Mouse (Mus musculus): ENCODE measurements around the gene Hsd17b2. TPM values are rescaled to one million over a fixed set of nuclear protein-coding genes. Genes with fewer than 3 reads are reported as not detected.

Gene Hsd17b2
- polyA plus RNA-seq (2016; fragmentation: Nextera tagmentation; extraction: Ambion mirVana): not detected in 2 replicates

GRCm38 (mm10) chr8:117701859-117702258 lies at the start of gene Hsd17b2:
TSS of gene Hsd17b2 (plus strand) at chr8:117701904.
- no peaks in the 10 kb centered on the region for H3K9me3 ChIP-seq
- H3K27ac ChIP-seq (replicated peaks): no peak within 1 kb of the TSS; the same call in 1 of the 2 replicates
- H3K36me3 ChIP-seq (replicated peaks): no peaks in the 10 kb centered on the region
- WGBS: 47% methylated on average over 13 of the region's 13 CpGs
- peaks cover 17% of the 10 kb centered on the region for H3K4me1 ChIP-seq
- no peak within 1 kb of the TSS for H3K4me3 ChIP-seq
- no peaks in the 10 kb centered on the region for H3K27me3 ChIP-seq (replicated peaks; ENCODE audit: low read depth, poor library complexity, severe bottlenecking)
- DNase-seq (ENCODE audit: low spot score): peak; percentile 22

GRCm38 (mm10) chr8:117652318-117652717 lies 49.4 kb upstream of the Hsd17b2 start:
- WGBS: 96% methylated on average over 1 of the region's 1 CpGs
- Histone ChIP-seq H3K27me3 (replicated peaks; ENCODE audit: low read depth, poor library complexity, severe bottlenecking) (no peaks in the 10 kb centered on the region), H3K4me3 (no peak overlapping the region), H3K36me3 (replicated peaks) (no peaks in the 10 kb centered on the region), H3K27ac (replicated peaks) (no peak overlapping the region), H3K4me1 (no peaks in the 10 kb centered on the region), H3K9me3 (peaks cover 5% of the 10 kb centered on the region; the same call in 1 of the 2 replicates)
- DNase-seq (ENCODE audit: low spot score): no peak

- no peaks in the 10 kb centered on the region for H3K36me3 ChIP-seq (replicated peaks)
- H3K9me3 ChIP-seq: no peaks in the 10 kb centered on the region
- no peak overlapping the region for H3K4me3 ChIP-seq
- H3K27me3 ChIP-seq (replicated peaks; ENCODE audit: low read depth, poor library complexity, severe bottlenecking): no peaks in the 10 kb centered on the region
- WGBS: 76% methylated on average over 7 of the region's 7 CpGs
- H3K4me1 ChIP-seq: peaks cover 13% of the 10 kb centered on the region
- H3K27ac ChIP-seq (replicated peaks): no peak overlapping the region
- DNase-seq (ENCODE audit: low spot score): no peak
Measured at GRCm38 (mm10) chr8:117658990-117659389, 42.7 kb upstream of the Hsd17b2 start.

DNA sequence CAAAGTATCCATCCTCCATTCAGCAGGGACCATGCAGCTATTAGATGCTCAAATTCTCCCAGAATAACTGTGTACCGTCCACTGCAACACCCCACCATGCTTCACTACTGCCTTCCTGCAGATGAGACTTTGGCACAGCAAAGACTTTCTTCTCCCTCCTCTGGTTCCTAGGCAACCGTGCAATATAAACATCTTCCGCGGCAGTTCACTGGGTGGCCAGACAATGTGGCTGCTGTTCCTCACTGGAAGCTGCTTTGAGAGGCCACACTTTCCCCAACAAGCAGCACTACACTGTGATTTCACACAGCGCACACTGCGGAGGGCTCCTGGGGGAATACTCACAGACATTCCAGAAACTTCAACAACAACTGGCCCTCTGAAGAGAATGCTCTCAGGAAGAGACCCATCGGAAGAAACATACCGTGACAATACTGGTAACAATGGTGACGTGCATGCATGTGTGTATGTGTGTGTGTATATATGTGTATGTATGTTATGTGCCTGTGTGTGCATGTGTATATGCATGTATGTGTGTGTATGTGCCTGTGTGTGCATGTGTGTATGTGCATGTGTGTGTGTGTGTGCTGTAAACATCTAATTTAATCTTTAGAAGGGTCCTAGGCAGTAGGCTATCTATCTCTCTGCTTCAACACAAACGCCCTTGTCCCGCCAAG lies 41.2 kb upstream of the Hsd17b2 start:
- DNase-seq (ENCODE audit: low spot score): peak; percentile 76
- no peaks in the 10 kb centered on the region for H3K27me3 ChIP-seq (replicated peaks; ENCODE audit: low read depth, poor library complexity, severe bottlenecking)
- peak overlapping the region; percentile 66 for H3K27ac ChIP-seq (replicated peaks)
- H3K36me3 ChIP-seq (replicated peaks): no peaks in the 10 kb centered on the region
- WGBS: 34% methylated on average over 11 of the region's 11 CpGs
- no peaks in the 10 kb centered on the region for H3K9me3 ChIP-seq
- no peak overlapping the region for H3K4me3 ChIP-seq
- H3K4me1 ChIP-seq: peaks cover 13% of the 10 kb centered on the region

DNA sequence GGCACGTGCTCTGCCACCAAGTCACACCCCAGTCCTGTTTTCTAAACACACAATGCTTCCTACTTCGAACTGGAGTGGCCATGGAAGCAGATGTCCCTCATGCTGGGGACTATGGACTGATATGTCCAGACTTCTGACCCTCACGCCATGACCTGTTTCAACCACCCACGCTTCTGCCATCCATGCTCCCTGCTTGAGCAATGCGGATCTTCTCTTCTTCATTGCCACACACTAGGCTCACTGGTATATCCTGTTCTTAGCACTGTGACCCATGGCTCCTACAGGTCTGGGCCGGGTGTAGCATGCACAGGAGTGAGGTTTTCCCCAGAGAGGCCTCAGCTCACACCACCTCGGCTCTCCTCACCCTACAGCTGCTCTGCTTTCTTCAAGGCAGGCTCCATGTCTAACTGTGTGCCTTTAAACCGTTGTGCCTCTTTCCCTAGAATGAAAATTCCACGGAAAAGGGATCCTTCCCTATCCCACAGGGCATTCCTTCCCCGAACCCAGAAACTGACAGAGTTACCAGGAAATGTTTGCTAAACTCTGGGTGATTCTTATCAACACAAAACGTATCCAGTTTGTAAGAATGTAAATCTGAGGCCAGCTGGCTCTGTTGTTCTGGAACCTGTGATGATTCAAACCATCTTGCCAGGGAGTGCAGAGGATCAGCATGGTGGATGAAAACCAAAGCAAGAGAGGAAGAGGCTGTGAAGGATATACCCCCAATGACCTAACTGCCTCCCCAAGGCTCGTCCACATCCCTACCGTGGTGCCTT lies 34.2 kb upstream of the Hsd17b2 start:
- Histone ChIP-seq H3K4me1 (peaks cover 18% of the 10 kb centered on the region), H3K27ac (replicated peaks) (no peak overlapping the region), H3K36me3 (replicated peaks) (no peaks in the 10 kb centered on the region), H3K27me3 (replicated peaks; ENCODE audit: low read depth, poor library complexity, severe bottlenecking) (peaks cover 9% of the 10 kb centered on the region; the same call in 1 of the 2 replicates), H3K4me3 (no peak overlapping the region), H3K9me3 (no peaks in the 10 kb centered on the region)
- DNase-seq (ENCODE audit: low spot score): no peak
- WGBS: 84% methylated on average over 13 of the region's 13 CpGs

DNA sequence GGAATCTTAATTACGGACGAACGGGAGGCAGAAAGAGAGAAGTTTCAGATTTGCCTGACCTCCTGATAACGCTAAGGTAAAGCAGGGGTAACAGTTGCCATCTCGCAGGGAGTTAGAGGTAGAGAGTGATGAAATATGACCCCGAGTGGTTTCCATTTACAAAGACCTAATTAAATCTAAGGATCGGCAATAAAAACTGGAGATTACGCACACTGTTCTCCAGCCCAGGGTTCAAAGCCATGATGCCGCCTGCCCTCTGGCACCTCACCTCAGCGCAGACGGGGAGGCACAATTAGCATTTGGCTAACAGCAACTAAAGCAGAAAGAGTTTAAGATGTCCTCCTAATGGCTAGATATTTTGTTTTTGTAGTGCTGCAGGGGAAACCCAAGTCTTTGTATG lies 31.2 kb upstream of the Hsd17b2 start:
- peak overlapping the region; percentile 23; the same call in 1 of the 2 replicates for H3K4me3 ChIP-seq
- no peaks in the 10 kb centered on the region for H3K9me3 ChIP-seq
- H3K27ac ChIP-seq (replicated peaks): no peak overlapping the region
- WGBS: 19% methylated on average over 11 of the region's 11 CpGs
- H3K36me3 ChIP-seq (replicated peaks): no peaks in the 10 kb centered on the region
- peak; percentile 52 for DNase-seq (ENCODE audit: low spot score)
- H3K27me3 ChIP-seq (replicated peaks; ENCODE audit: low read depth, poor library complexity, severe bottlenecking): peaks cover 10% of the 10 kb centered on the region; the same call in 1 of the 2 replicates
- H3K4me1 ChIP-seq: peaks cover 24% of the 10 kb centered on the region

DNA sequence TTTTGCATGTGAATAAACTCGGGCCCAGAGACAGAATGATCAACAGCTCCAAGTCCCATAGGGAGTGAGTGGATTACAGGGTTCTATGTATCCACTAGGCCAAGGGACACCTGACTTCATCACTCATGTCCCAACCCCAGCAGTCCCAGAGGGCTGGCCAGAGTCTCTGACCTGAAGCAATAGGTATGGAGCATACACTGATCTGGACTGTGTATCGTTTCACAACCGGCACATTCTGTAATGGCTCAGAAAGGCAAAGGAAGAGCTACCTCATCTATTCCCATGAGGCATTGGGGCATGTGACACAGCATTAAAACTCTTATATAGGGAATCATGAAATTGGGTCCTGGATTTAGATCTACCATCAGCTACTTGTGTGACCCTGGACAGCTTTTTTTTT lies 29.1 kb upstream of the Hsd17b2 start:
- Histone ChIP-seq H3K4me3 (no peak overlapping the region), H3K27ac (replicated peaks) (no peak overlapping the region), H3K4me1 (peaks cover 24% of the 10 kb centered on the region), H3K27me3 (replicated peaks; ENCODE audit: low read depth, poor library complexity, severe bottlenecking) (peaks cover 10% of the 10 kb centered on the region; the same call in 1 of the 2 replicates), H3K9me3 (no peaks in the 10 kb centered on the region), H3K36me3 (replicated peaks) (no peaks in the 10 kb centered on the region)
- 87% methylated on average over 3 of the region's 3 CpGs for WGBS
- no peak for DNase-seq (ENCODE audit: low spot score)

GRCm38 (mm10) chr8:117673430-117673830 lies 28.3 kb upstream of the Hsd17b2 start, which contains the start of gene Sdr42e1:
TSS of gene Sdr42e1 (minus strand) at chr8:117673689.
- Histone ChIP-seq H3K27me3 (replicated peaks; ENCODE audit: low read depth, poor library complexity, severe bottlenecking) (peaks cover 10% of the 10 kb centered on the region; the same call in 1 of the 2 replicates), H3K9me3 (no peaks in the 10 kb centered on the region), H3K4me3 (peak within 1 kb of the TSS; percentile 61), H3K36me3 (replicated peaks) (no peaks in the 10 kb centered on the region), H3K27ac (replicated peaks) (peak within 1 kb of the TSS; percentile 19; the same call in 1 of the 2 replicates), H3K4me1 (peaks cover 24% of the 10 kb centered on the region)
- DNase-seq (ENCODE audit: low spot score): peak; percentile 54
- 14% methylated on average over 17 of the region's 17 CpGs for WGBS

DNA sequence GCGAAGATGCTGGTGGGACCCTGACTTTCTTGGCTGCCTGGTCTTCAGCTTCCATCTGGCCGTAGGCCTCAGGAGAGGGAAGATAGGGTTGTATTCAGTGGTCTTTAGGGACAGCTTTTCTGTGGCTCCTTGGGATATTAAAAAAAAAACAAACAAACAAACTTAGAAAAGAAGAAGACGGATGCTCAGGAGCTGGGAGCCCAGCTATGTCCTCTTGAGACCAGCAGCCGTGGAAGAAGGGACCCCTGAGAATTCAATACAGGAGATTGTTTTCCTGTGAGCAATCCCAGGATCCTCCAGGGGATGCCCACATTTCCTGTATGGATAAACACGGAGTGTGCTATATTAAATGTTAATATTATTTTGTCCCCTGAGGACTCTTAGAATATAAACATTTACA lies 26.5 kb upstream of the Hsd17b2 start:
- no peak for DNase-seq (ENCODE audit: low spot score)
- Histone ChIP-seq H3K9me3 (no peaks in the 10 kb centered on the region), H3K4me1 (peaks cover 15% of the 10 kb centered on the region), H3K36me3 (replicated peaks) (no peaks in the 10 kb centered on the region), H3K27me3 (replicated peaks; ENCODE audit: low read depth, poor library complexity, severe bottlenecking) (peaks cover 10% of the 10 kb centered on the region; the same call in 1 of the 2 replicates), H3K27ac (replicated peaks) (no peak overlapping the region), H3K4me3 (no peak overlapping the region)
- WGBS: 72% methylated on average over 5 of the region's 5 CpGs

- no peaks in the 10 kb centered on the region for H3K9me3 ChIP-seq
- H3K27ac ChIP-seq (replicated peaks): no peak overlapping the region
- WGBS: 79% methylated on average over 9 of the region's 9 CpGs
- peaks cover 10% of the 10 kb centered on the region; the same call in 1 of the 2 replicates for H3K27me3 ChIP-seq (replicated peaks; ENCODE audit: low read depth, poor library complexity, severe bottlenecking)
- DNase-seq (ENCODE audit: low spot score): no peak
- no peaks in the 10 kb centered on the region for H3K36me3 ChIP-seq (replicated peaks)
- H3K4me3 ChIP-seq: no peak overlapping the region
- H3K4me1 ChIP-seq: peaks cover 7% of the 10 kb centered on the region
Measured at GRCm38 (mm10) chr8:117676460-117676859, 25.2 kb upstream of the Hsd17b2 start.

DNA sequence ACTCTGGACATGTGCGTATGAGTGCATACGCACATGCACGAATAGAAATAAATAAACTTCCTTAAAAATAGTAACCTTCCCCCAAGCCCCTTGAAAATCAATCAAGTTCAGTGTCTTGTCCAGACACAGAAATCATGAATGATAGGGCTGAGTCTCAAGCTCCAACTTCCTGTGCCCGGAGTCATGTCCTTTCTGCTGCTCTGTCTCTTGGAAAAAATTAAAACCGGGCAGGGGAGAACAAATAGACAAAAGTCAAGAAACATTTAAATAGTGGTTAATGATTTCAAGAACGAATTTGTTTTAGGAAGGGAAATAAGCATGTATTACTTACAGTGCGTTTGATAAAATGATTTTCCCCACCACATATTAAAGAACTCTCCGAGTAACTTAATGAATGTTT lies 24.7 kb upstream of the Hsd17b2 start:
- no peaks in the 10 kb centered on the region for H3K9me3 ChIP-seq
- H3K4me1 ChIP-seq: peaks cover 7% of the 10 kb centered on the region
- WGBS: 84% methylated on average over 8 of the region's 8 CpGs
- H3K36me3 ChIP-seq (replicated peaks): no peaks in the 10 kb centered on the region
- no peak overlapping the region for H3K4me3 ChIP-seq
- peaks cover 6% of the 10 kb centered on the region; the same call in 1 of the 2 replicates for H3K27me3 ChIP-seq (replicated peaks; ENCODE audit: low read depth, poor library complexity, severe bottlenecking)
- no peak for DNase-seq (ENCODE audit: low spot score)
- no peak overlapping the region for H3K27ac ChIP-seq (replicated peaks)

- Histone ChIP-seq H3K4me1 (no peaks in the 10 kb centered on the region; the same call in 1 of the 2 replicates), H3K4me3 (no peak overlapping the region), H3K27ac (replicated peaks) (no peak overlapping the region), H3K27me3 (replicated peaks; ENCODE audit: low read depth, poor library complexity, severe bottlenecking) (no peaks in the 10 kb centered on the region), H3K9me3 (no peaks in the 10 kb centered on the region), H3K36me3 (replicated peaks) (no peaks in the 10 kb centered on the region)
- WGBS: 86% methylated on average over 4 of the region's 4 CpGs
- no peak for DNase-seq (ENCODE audit: low spot score)
Measured at GRCm38 (mm10) chr8:117678650-117679049, 23.1 kb upstream of the Hsd17b2 start.

Data from embryonic facial prominence, embryonic 10.5 days (tissue).